Mouse (Mus musculus): ENCODE measurements at regions not wholly inside any gene's neighbourhood (a gene's known extent, or its start where the extent isn't known, plus 50 kb on each side); places are given as distances from the start of the nearest gene placed in this dataset.
"Not testable (repeated sequence)": the region's sequence is repeated elsewhere in the genome, so short reads cannot be mapped to it uniquely, and the experiment has no call there.

GRCm38 (mm10) chr10:111637084-111637735 is 131.1 kb downstream of the Phlda1 start:
- DNase-seq (ENCODE audit: low spot score): no peak

- DNase-seq (ENCODE audit: low spot score): no peak
Measured at GRCm38 (mm10) chr10:111639866-111640265, 133.8 kb downstream of the Phlda1 start.

GRCm38 (mm10) chr10:111642683-111643082 is 136.6 kb downstream of the Phlda1 start:
- DNase-seq (ENCODE audit: low spot score): no peak

- not testable (repeated sequence) for DNase-seq (ENCODE audit: low spot score)
Measured at GRCm38 (mm10) chr10:111653773-111654172, 147.7 kb downstream of the Phlda1 start.

- no peak for DNase-seq (ENCODE audit: low spot score)
Measured at GRCm38 (mm10) chr10:111654364-111655226, 148.5 kb downstream of the Phlda1 start.

GRCm38 (mm10) chr10:111658828-111659227 is 152.7 kb downstream of the Phlda1 start:
- no peak for DNase-seq (ENCODE audit: low spot score)

- no peak for DNase-seq (ENCODE audit: low spot score)
Measured at GRCm38 (mm10) chr10:111662665-111663064, 156.6 kb downstream of the Phlda1 start.

- DNase-seq (ENCODE audit: low spot score): no peak
Measured at GRCm38 (mm10) chr10:111665834-111666233, 159.7 kb downstream of the Phlda1 start.

- DNase-seq (ENCODE audit: low spot score): no peak
Measured at GRCm38 (mm10) chr10:111666963-111667362, 160.9 kb downstream of the Phlda1 start.

GRCm38 (mm10) chr10:111668639-111669038 is 162.6 kb downstream of the Phlda1 start:
- DNase-seq (ENCODE audit: low spot score): no peak

- no peak for DNase-seq (ENCODE audit: low spot score)
Measured at GRCm38 (mm10) chr10:111669658-111670057, 163.6 kb downstream of the Phlda1 start.

GRCm38 (mm10) chr10:111670666-111671065 is 164.6 kb downstream of the Phlda1 start:
- DNase-seq (ENCODE audit: low spot score): no peak

- DNase-seq (ENCODE audit: low spot score): peak; percentile 56
Measured at GRCm38 (mm10) chr10:111672454-111673316, 166.6 kb downstream of the Phlda1 start.

GRCm38 (mm10) chr10:111673317-111673610 is 167.2 kb downstream of the Phlda1 start:
- DNase-seq (ENCODE audit: low spot score): no peak

- no peak for DNase-seq (ENCODE audit: low spot score)
Measured at GRCm38 (mm10) chr10:111676255-111676654, 170.2 kb downstream of the Phlda1 start.

- no peak for DNase-seq (ENCODE audit: low spot score)
Measured at GRCm38 (mm10) chr10:111680919-111681318, 174.8 kb downstream of the Phlda1 start.

GRCm38 (mm10) chr10:111684409-111685346 is 178.6 kb downstream of the Phlda1 start:
- DNase-seq (ENCODE audit: low spot score): no peak

GRCm38 (mm10) chr10:111686585-111686984 is 180.5 kb downstream of the Phlda1 start:
- DNase-seq (ENCODE audit: low spot score): no peak

- no peak for DNase-seq (ENCODE audit: low spot score)
Measured at GRCm38 (mm10) chr10:111689587-111689986, 183.5 kb downstream of the Phlda1 start.

GRCm38 (mm10) chr10:111693762-111694161 is 187.7 kb downstream of the Phlda1 start:
- no peak for DNase-seq (ENCODE audit: low spot score)

Data from adipocyte (in vitro differentiated cells).